In genomic region chr4:149988931-149989556, GRCm38 (mm10) we compare ENCODE assay signal across 8 mouse cellular contexts. TPM values are rescaled to one million over a fixed set of nuclear protein-coding genes. Genes with fewer than 3 reads are reported as not detected.
A peak's percentile ranks its signal among the peaks of the same experiment; 100 is the strongest.
DNase-seq lines count a peak whose midpoint lies in the region; ATAC-seq and TF ChIP-seq lines count a peak whose summit lies in the region.

No protein-coding gene starts in this region.

- peaks cover 17% of the 10 kb centered on the region for H3K27me3 ChIP-seq in forebrain, embryonic 13.5 days
- H3K27me3 ChIP-seq in lung, embryonic 14.5 days (ENCODE audit: insufficient read depth, low read length), result no peaks in the 10 kb centered on the region
- no peaks in the 10 kb centered on the region for H3K27me3 ChIP-seq in thymus, adult 2 months (ENCODE audit: control insufficient read depth, insufficient read depth, low read length)

- peak; percentile 94 for ATAC-seq in forebrain, embryonic 13.5 days
- peak; percentile 84 for ATAC-seq in lung, embryonic 14.5 days (ENCODE audit: insufficient read depth)
- ATAC-seq in neutrophil, adult 5-6 weeks (ENCODE audit: extremely low read depth, insufficient number of reproducible peaks, low FRiP score, poor library complexity, severe bottlenecking), result peak; percentile 91

- TF ChIP-seq CTCF in lung, embryonic 14.5 days (IDR thresholded peaks at IDR 0.05; ENCODE audit: low read depth), result no peak
- no peak for TF ChIP-seq CTCF in thymus, adult 2 months (IDR thresholded peaks at IDR 0.05; ENCODE audit: borderline replicate concordance, control insufficient read depth, extremely low read depth, insufficient read depth, low read length, poor library complexity)

- no peak for TF ChIP-seq POLR2A in thymus, adult 2 months (IDR thresholded peaks at IDR 0.05; ENCODE audit: control insufficient read depth, extremely low read depth, insufficient read depth, low read length, poor library complexity)

- H3K4me1 ChIP-seq in forebrain, embryonic 13.5 days, result peaks cover 28% of the 10 kb centered on the region
- H3K4me1 ChIP-seq in lung, embryonic 14.5 days (ENCODE audit: insufficient read depth), result peaks cover 14% of the 10 kb centered on the region
- peaks cover 32% of the 10 kb centered on the region for H3K4me1 ChIP-seq in thymus, adult 2 months (replicated peaks; ENCODE audit: control insufficient read depth, insufficient read depth, low read length)

- H3K4me2 ChIP-seq in forebrain, embryonic 13.5 days, result peak overlapping the region; percentile 59
- H3K4me2 ChIP-seq in lung, embryonic 14.5 days, result peak overlapping the region; percentile 51

- H3K36me3 ChIP-seq in forebrain, embryonic 13.5 days (ENCODE audit: poor library complexity, severe bottlenecking), result no peaks in the 10 kb centered on the region
- no peaks in the 10 kb centered on the region for H3K36me3 ChIP-seq in lung, embryonic 14.5 days (ENCODE audit: insufficient read depth)
- no peaks in the 10 kb centered on the region for H3K36me3 ChIP-seq in thymus, adult 2 months (ENCODE audit: control insufficient read depth, insufficient read depth, low read length)

- peak; percentile 83 for DNase-seq in ES-CJ7 (ENCODE audit: low read depth, low spot score)
- peak; percentile 92 for DNase-seq in cerebellum, adult 11 months
- peak; percentile 91 to 92 for DNase-seq in heart, postnatal 10 days
- peak; percentile 67 for DNase-seq in large intestine, adult 2 months (ENCODE audit: low read depth, low spot score)
- peak; percentile 91 for DNase-seq in lung, embryonic 14.5 days
- DNase-seq in thymus, adult 2 months, result peak; percentile 93

- no peaks in the 10 kb centered on the region for H3K9me3 ChIP-seq in forebrain, embryonic 13.5 days (replicated peaks)
- no peaks in the 10 kb centered on the region for H3K9me3 ChIP-seq in lung, embryonic 14.5 days (ENCODE audit: low read depth, low read length)

- 12% methylated on average over 21 of the region's 21 CpGs for WGBS in forebrain, embryonic 13.5 days
- WGBS in large intestine, adult 2 months, result 2% methylated on average over 21 of the region's 21 CpGs
- 4% methylated on average over 21 of the region's 21 CpGs for WGBS in lung, embryonic 14.5 days
- WGBS in thymus, adult 2 months, result 9% methylated on average over 21 of the region's 21 CpGs

- H3K27ac ChIP-seq in forebrain, embryonic 13.5 days, result no peak overlapping the region
- peak overlapping the region; percentile 54; the same call in 1 of the 2 replicates for H3K27ac ChIP-seq in lung, embryonic 14.5 days (ENCODE audit: low read depth)
- H3K27ac ChIP-seq in thymus, adult 2 months (ENCODE audit: control insufficient read depth, insufficient read depth, low read length), result no peak overlapping the region

- H3K4me3 ChIP-seq in forebrain, embryonic 13.5 days, result peak overlapping the region; percentile 24
- peak overlapping the region; percentile 5; the same call in 1 of the 2 replicates for H3K4me3 ChIP-seq in lung, embryonic 14.5 days (ENCODE audit: low read depth, low read length)
- no peak overlapping the region for H3K4me3 ChIP-seq in thymus, adult 2 months (ENCODE audit: control insufficient read depth, insufficient read depth, low read length)

- intact Hi-C loops in heart, postnatal 10 days (cut with DNase I), result no loop called here

- H3K9ac ChIP-seq in forebrain, embryonic 13.5 days, result peak overlapping the region; percentile 41
- no peak overlapping the region for H3K9ac ChIP-seq in lung, embryonic 14.5 days

RNA-seq across cellular contexts. Expression of gene H6pd, which starts 19.8 kb away (rescaled TPM):
- polyA plus RNA-seq in forebrain, embryonic 13.5 days (2015; fragmentation: Nextera tagmentation; extraction: Ambion mirVana), result 0.98 and 1.4 TPM in 2 replicates
- total RNA-seq in heart, postnatal 10 days (2021), result 10 to 100 TPM; 41.9 to 45.6 TPM
- polyA plus RNA-seq in large intestine, adult 2 months (2012; rRNA removed), result 13.3 and 22.7 TPM in 2 replicates
- polyA plus RNA-seq in lung, embryonic 14.5 days (2014; fragmentation: Nextera tagmentation; extraction: Ambion mirVana), result 20.4 and 22.0 TPM in 2 replicates
- total RNA-seq in neutrophil, adult 5-6 weeks (2017), result 18.6 and 20.5 TPM in 2 replicates
- 138 and 152 TPM in 2 replicates for polyA plus RNA-seq in thymus, adult 2 months (2012; rRNA removed)

RNA-seq across cellular contexts. Expression of gene Spsb1, which starts 34.2 kb away (rescaled TPM):
- polyA plus RNA-seq in forebrain, embryonic 13.5 days (2015; fragmentation: Nextera tagmentation; extraction: Ambion mirVana), result 4.5 and 5.1 TPM in 2 replicates
- total RNA-seq in heart, postnatal 10 days (2021), result 10 to 100 TPM; 34.3 to 56.2 TPM
- polyA plus RNA-seq in large intestine, adult 2 months (2012; rRNA removed), result 21.5 and 26.4 TPM in 2 replicates
- 17.0 and 17.1 TPM in 2 replicates for polyA plus RNA-seq in lung, embryonic 14.5 days (2014; fragmentation: Nextera tagmentation; extraction: Ambion mirVana)
- 0.58 and 0.74 TPM in 2 replicates for total RNA-seq in neutrophil, adult 5-6 weeks (2017)
- polyA plus RNA-seq in thymus, adult 2 months (2012; rRNA removed), result 28.5 and 30.4 TPM in 2 replicates
